Mouse (Mus musculus): Measurements from ENCODE around the gene Snd1. TPM values are rescaled to one million over a fixed set of nuclear protein-coding genes. Genes with fewer than 3 reads are reported as not detected.

Snd1 gene
- polyA plus RNA-seq, 1 experiment: 138 TPM

DNA sequence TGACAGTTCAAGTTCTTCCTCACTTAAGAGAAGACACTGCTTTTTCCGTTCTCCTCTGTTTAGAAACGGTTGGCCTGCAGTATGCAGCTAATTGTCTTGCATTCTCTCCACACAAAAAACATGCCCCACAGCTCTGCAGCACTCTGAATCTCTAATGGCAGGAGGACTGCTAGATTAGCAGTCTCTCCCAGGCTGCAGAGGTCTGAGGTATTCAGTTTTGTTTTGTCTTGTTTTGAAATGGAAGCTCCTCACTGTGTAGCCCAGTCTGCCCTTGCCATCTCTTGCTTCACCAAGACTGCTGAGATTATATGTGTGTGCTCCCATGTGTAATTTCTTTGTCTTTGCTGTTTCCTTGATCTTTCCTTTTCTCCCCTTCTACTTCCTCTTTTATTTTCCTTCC, 254.7 kb downstream of the Snd1 start:
- TF ChIP-seq POLR2A (IDR thresholded peaks at IDR 0.05; ENCODE audit: low read depth, low read length): no peak
- no peak for TF ChIP-seq CTCF (IDR thresholded peaks at IDR 0.05; ENCODE audit: borderline replicate concordance, insufficient read depth, low read length)
- Histone ChIP-seq H3K4me3 (ENCODE audit: insufficient read depth, low read length) (no peak overlapping the region), H3K27ac (ENCODE audit: insufficient read depth, low read length) (no peak overlapping the region), H3K4me1 (ENCODE audit: control insufficient read depth, insufficient read depth, low read length) (no peaks in the 10 kb centered on the region; the same call in 1 of the 2 replicates)

DNA sequence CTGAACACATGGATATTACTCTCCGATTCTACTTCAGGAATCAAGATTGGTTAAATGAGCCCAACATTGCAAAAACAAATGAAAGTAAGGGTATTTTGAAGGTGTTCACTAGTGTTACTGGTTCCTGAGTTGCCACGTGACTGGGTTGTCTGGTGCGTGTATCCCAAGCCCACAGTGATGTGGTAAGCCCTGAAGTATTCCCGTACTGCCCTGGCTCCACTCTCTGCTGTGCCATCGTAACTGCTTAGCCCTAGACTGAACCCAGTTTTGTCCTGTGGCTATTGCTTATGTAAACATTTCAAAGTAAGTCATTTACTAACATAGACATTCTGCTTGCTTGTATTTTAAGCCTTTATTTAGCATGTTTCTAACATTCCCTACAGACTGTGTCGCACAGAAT, 256.3 kb downstream of the Snd1 start:
- Histone ChIP-seq H3K4me1 (ENCODE audit: control insufficient read depth, insufficient read depth, low read length) (no peaks in the 10 kb centered on the region; the same call in 1 of the 2 replicates), H3K4me3 (ENCODE audit: insufficient read depth, low read length) (no peak overlapping the region), H3K27ac (ENCODE audit: insufficient read depth, low read length) (no peak overlapping the region)
- TF ChIP-seq CTCF (IDR thresholded peaks at IDR 0.05; ENCODE audit: borderline replicate concordance, insufficient read depth, low read length) (no peak), POLR2A (IDR thresholded peaks at IDR 0.05; ENCODE audit: low read depth, low read length) (no peak)

DNA sequence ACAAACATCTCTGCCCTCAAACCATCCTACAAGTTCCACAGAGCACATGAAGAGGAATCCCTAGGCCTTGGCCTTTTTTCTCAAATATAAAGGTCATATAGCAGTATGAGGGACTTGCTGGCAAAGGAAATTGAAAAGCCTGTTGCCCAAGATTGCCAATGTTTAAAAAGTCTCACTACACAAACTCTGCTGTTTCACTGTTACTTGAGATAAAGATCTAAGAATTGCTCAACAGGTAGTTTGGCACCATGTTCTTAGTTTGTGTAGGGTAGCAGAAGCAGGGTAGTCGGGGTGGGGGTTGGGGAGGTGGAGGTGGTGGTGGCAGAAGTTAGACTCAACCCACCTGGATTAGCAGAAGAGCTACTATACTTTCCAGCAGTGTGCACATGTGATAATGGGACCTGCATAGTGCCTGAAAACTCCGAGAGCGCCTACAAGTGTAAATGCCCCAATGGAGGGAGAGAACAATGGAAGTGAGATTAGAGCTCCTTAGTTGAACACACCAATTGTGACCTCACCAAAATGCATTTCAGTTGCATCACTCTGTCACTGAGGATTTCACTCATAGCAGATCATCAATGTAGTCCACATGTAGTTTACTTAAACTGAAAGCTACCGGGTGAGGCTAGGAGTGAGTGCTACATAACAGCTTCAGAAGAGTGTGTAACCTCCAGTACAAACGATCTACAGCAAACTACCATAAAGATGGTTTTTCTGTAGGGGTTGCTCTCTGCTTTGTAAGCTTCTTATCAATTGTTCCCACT, 259.1 kb downstream of the Snd1 start:
- TF ChIP-seq CTCF (IDR thresholded peaks at IDR 0.05; ENCODE audit: borderline replicate concordance, insufficient read depth, low read length): no peak
- TF ChIP-seq POLR2A (IDR thresholded peaks at IDR 0.05; ENCODE audit: low read depth, low read length): no peak
- Histone ChIP-seq H3K4me1 (ENCODE audit: control insufficient read depth, insufficient read depth, low read length) (no peaks in the 10 kb centered on the region; the same call in 1 of the 2 replicates), H3K27ac (ENCODE audit: insufficient read depth, low read length) (no peak overlapping the region), H3K4me3 (ENCODE audit: insufficient read depth, low read length) (no peak overlapping the region)

DNA sequence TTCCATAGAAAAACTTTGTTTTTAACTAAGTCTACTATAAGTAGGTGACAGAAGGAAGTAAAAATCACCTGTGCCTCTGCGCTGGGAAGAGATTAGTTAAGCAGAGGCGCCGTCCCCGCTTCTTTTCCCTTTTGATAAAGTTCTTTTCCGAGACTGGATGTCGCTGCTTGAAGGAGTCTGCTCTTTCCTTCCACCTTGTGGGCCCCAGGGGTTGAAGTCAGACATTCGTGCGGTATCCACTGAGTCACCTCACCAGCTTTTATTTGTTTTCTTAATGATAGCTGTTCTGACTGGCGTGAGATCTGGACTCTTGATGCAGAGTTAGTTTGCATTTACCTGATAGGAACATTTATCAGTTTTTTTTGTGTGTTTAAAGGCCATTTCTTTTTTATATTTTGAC, 260.2 kb downstream of the Snd1 start:
- no peak overlapping the region for H3K4me3 ChIP-seq (ENCODE audit: insufficient read depth, low read length)
- no peaks in the 10 kb centered on the region; the same call in 1 of the 2 replicates for H3K4me1 ChIP-seq (ENCODE audit: control insufficient read depth, insufficient read depth, low read length)
- H3K27ac ChIP-seq (ENCODE audit: insufficient read depth, low read length): no peak overlapping the region
- no peak for TF ChIP-seq POLR2A (IDR thresholded peaks at IDR 0.05; ENCODE audit: low read depth, low read length)
- no peak for TF ChIP-seq CTCF (IDR thresholded peaks at IDR 0.05; ENCODE audit: borderline replicate concordance, insufficient read depth, low read length)

DNA sequence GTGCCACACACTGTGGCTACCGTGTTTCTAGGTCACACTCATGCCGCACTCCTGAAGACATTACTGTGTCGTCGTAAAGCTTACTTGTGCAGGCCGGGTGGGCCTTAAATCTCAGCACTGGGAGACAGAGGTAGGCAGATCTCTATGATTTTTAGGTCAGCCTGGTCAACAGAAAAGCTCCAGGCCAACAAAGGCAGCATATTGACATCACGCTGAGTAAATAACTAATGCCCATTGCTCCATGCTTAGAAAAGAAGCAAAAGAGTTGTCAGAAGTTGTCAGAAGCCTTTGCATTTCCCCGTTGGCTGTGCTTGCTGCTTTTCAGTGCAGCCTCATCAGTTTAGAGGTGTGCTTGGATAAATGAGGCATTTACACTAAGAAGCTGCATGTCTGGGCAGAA, 261.7 kb downstream of the Snd1 start:
- H3K4me1 ChIP-seq (ENCODE audit: control insufficient read depth, insufficient read depth, low read length): no peaks in the 10 kb centered on the region; the same call in 1 of the 2 replicates
- no peak overlapping the region for H3K27ac ChIP-seq (ENCODE audit: insufficient read depth, low read length)
- TF ChIP-seq POLR2A (IDR thresholded peaks at IDR 0.05; ENCODE audit: low read depth, low read length): no peak
- no peak for TF ChIP-seq CTCF (IDR thresholded peaks at IDR 0.05; ENCODE audit: borderline replicate concordance, insufficient read depth, low read length)
- H3K4me3 ChIP-seq (ENCODE audit: insufficient read depth, low read length): no peak overlapping the region

DNA sequence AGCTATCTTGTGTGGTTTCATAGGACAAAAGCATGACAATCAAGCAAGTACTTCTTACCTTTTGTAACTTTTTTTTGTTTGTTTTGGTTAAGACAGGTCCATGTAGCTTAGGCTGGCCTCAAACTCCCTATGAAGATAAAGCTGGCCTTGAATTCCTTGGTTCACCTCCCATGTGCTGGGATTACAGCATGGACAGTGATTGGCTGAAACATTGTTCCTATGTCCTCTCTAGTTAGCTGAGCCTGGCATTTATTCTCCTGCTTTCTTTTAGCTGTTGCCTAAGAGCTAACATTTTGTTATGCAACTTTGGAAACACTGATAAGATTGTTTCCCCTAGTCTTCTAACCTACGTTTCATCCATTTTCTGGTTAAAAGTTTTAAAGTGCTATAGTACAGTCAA, 262.7 kb downstream of the Snd1 start:
- Histone ChIP-seq H3K27ac (ENCODE audit: insufficient read depth, low read length) (no peak overlapping the region), H3K4me1 (ENCODE audit: control insufficient read depth, insufficient read depth, low read length) (no peaks in the 10 kb centered on the region; the same call in 1 of the 2 replicates), H3K4me3 (ENCODE audit: insufficient read depth, low read length) (no peak overlapping the region)
- TF ChIP-seq CTCF (IDR thresholded peaks at IDR 0.05; ENCODE audit: borderline replicate concordance, insufficient read depth, low read length): no peak

DNA sequence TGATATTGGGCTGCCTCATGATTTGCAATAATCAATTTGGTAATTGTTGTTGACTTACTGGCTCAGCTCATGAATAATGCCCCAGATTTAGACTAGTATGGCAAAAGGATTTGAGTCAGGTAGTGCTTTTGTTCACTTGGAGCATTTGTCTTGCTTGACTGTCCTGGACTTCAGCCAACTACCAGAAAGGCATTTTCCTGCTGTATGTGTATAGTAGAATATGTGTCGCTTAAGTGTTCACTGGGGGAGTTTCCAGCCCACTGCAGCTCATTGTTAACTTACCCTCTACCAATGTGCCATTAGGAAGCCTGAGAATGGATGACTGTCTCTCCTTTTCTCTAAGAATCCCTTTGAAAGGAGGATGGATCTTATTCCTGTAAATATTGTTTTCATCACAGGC, 268.6 kb downstream of the Snd1 start:
- Histone ChIP-seq H3K4me1 (ENCODE audit: control insufficient read depth, insufficient read depth, low read length) (no peaks in the 10 kb centered on the region; the same call in 1 of the 2 replicates), H3K27ac (ENCODE audit: insufficient read depth, low read length) (no peak overlapping the region), H3K4me3 (ENCODE audit: insufficient read depth, low read length) (no peak overlapping the region)
- TF ChIP-seq CTCF (IDR thresholded peaks at IDR 0.05; ENCODE audit: borderline replicate concordance, insufficient read depth, low read length): no peak
- no peak for TF ChIP-seq POLR2A (IDR thresholded peaks at IDR 0.05; ENCODE audit: low read depth, low read length)

DNA sequence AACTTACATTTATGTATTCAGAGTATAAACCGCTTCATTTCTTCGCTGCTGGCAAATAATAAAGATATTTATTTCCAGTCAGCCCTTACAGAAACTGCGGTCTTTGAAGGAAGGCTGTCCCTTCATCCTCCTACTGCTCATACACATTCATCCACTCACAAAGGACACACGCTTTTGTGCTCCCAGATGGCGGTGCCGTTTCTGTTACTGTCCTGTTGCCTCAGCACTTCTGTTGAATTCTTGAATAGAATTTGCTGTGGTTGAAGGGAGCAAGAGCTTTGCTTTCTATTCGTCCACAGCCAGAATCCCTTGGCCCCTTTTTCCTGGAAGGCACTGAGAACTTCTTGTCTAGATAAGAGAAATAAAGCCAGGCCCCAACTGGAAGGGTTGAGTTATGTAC, 270.9 kb downstream of the Snd1 start:
- no peak for TF ChIP-seq POLR2A (IDR thresholded peaks at IDR 0.05; ENCODE audit: low read depth, low read length)
- TF ChIP-seq CTCF (IDR thresholded peaks at IDR 0.05; ENCODE audit: borderline replicate concordance, insufficient read depth, low read length): no peak
- no peak overlapping the region for H3K27ac ChIP-seq (ENCODE audit: insufficient read depth, low read length)
- no peak overlapping the region for H3K4me3 ChIP-seq (ENCODE audit: insufficient read depth, low read length)
- no peaks in the 10 kb centered on the region; the same call in 1 of the 2 replicates for H3K4me1 ChIP-seq (ENCODE audit: control insufficient read depth, insufficient read depth, low read length)

DNA sequence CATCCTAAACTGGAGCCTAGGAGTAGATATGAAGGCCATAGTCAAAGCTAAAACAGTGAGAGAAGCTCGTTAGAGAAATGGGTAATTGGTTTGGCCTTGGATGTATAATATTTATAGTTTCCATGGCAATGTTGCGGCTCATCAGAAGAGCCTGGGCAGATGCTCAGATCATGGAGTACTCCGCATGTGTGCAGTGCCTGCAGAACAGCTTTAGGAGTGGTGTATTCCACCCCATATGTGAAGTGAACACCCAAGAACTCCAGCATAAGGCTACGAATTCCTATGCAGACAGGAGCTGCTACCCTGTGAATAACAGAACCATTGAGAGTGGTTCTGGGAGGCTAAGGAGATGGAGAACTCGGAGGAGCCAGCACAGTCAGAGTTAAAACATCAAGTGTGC, 272.1 kb downstream of the Snd1 start:
- Histone ChIP-seq H3K4me1 (ENCODE audit: control insufficient read depth, insufficient read depth, low read length) (no peaks in the 10 kb centered on the region; the same call in 1 of the 2 replicates), H3K27ac (ENCODE audit: insufficient read depth, low read length) (no peak overlapping the region), H3K4me3 (ENCODE audit: insufficient read depth, low read length) (no peak overlapping the region)
- TF ChIP-seq POLR2A (IDR thresholded peaks at IDR 0.05; ENCODE audit: low read depth, low read length) (no peak), CTCF (IDR thresholded peaks at IDR 0.05; ENCODE audit: borderline replicate concordance, insufficient read depth, low read length) (no peak)

DNA sequence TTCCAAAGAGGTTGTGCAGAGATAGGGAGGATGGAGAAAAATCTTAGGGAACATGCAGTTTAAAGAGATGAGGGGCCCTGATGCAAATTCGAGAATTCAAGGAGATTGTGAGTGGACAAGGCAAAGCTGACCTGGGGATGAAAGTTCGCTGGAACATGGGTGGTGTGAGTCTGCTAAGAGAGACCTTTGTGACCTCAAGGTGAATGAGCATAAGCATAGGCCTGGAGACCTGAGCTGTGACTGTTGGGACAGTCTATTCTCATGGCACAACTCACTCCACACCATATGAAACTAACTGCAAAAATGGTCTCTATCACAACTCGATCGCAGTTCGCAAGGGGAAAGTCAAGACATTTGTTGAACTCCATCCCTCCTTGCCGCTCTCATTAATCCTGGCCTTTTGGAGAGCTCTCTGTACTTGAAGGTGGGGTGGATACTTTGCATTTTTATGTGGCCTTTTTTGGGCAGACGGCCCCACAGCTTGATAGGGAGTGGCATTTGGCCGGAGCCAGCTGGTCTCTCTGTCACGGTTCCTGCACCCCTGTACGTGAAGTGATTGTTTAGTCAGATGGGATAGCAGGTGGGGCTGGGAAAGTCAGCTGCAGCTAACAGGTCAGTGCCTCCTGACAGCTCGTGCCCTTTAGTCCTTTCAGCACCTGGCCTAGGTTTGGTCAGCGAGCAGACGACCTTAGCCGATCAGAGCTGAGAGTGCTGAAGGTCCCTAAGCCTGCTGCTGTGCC, 273.2 kb downstream of the Snd1 start:
- Histone ChIP-seq H3K4me3 (ENCODE audit: insufficient read depth, low read length) (no peak overlapping the region), H3K27ac (ENCODE audit: insufficient read depth, low read length) (no peak overlapping the region), H3K4me1 (ENCODE audit: control insufficient read depth, insufficient read depth, low read length) (no peaks in the 10 kb centered on the region)
- no peak for TF ChIP-seq CTCF (IDR thresholded peaks at IDR 0.05; ENCODE audit: borderline replicate concordance, insufficient read depth, low read length)
- TF ChIP-seq POLR2A (IDR thresholded peaks at IDR 0.05; ENCODE audit: low read depth, low read length): no peak

All from embryonic fibroblast, embryonic 13.5 days (primary cell).